Mouse (Mus musculus) liver, embryonic 15.5 days (tissue): Measurements from ENCODE around the gene Trabd2b. TPM values are rescaled to one million over a fixed set of nuclear protein-coding genes. Genes with fewer than 3 reads are reported as not detected.

ENCODE experiments used
- ATAC-seq: fragments of 200-750 bp; cut with Nextera tagmentation; 2 replicates; pipeline ENCODE4 v1.8.0; 2017; ENCODE audit warnings: moderate number of reproducible peaks, mild to moderate bottlenecking, moderate library complexity; ENCODE audit not compliant: insufficient read depth
- H3K27ac ChIP-seq: fragments of 300-500 bp; sonication (generic); replicated peaks from 2 replicates; pipeline ENCODE4 v1.5.1; 2015; ENCODE audit warnings: mild to moderate bottlenecking, inconsistent platforms
- H3K27me3 ChIP-seq: fragments of 300-500 bp; sonication (generic); 2 replicates; pipeline ENCODE4 v1.6.1; 2015; ENCODE audit warnings: mild to moderate bottlenecking, inconsistent platforms
- H3K36me3 ChIP-seq: fragments of 300-500 bp; sonication (generic); replicated peaks from 2 replicates; pipeline ENCODE4 v1.6.1; 2015; ENCODE audit warnings: moderate library complexity, mild to moderate bottlenecking, inconsistent platforms
- H3K4me1 ChIP-seq: fragments of 300-500 bp; sonication (generic); replicated peaks from 2 replicates; pipeline ENCODE4 v1.6.1; 2015; ENCODE audit warnings: inconsistent platforms
- H3K4me2 ChIP-seq: fragments of 300-500 bp; sonication (generic); 2 replicates; pipeline ENCODE4 v1.6.1; 2015; ENCODE audit warnings: moderate library complexity, mild to moderate bottlenecking, inconsistent platforms
- H3K4me3 ChIP-seq: fragments of 300-500 bp; sonication (generic); replicated peaks from 2 replicates; pipeline ENCODE4 v1.5.1; 2015; ENCODE audit warnings: mild to moderate bottlenecking, inconsistent platforms
- H3K9ac ChIP-seq: fragments of 300-500 bp; sonication (generic); 2 replicates; pipeline ENCODE4 v1.6.1; 2015; ENCODE audit warnings: moderate library complexity, mild to moderate bottlenecking, inconsistent platforms
- H3K9me3 ChIP-seq: fragments of 300-500 bp; sonication (generic); replicated peaks from 2 replicates; pipeline ENCODE4 v1.6.1; 2016; ENCODE audit warnings: inconsistent platforms
- WGBS: fragments of 180-500 bp; shearing (Covaris S2); methylation state at CpG from one replicate; pipeline ENCODE4 v1.1.7; 2015; ENCODE audit warnings: mixed read lengths; ENCODE audit not compliant: insufficient replicate concordance; 5-methylcytosine and 5-hydroxymethylcytosine counted together
- polyA plus RNA-seq: library from polyadenylated mRNA; unstranded; fragments of >200 nt; fragmentation: Nextera tagmentation; extraction: Ambion mirVana; gene quantifications from 2 replicates; pipeline ENCODE4 v1.2.1, GENCODE M21; 2015

Gene Trabd2b
- 0.08 and 0.16 TPM in 2 replicates for polyA plus RNA-seq

GRCm38 (mm10) chr4:114406355-114407101 is at the start of gene Trabd2b:
Trabd2b (plus strand) TSS chr4:114406724.
- Histone ChIP-seq H3K4me1 (peaks cover 6% of the 10 kb centered on the region; the same call in 1 of the 2 replicates), H3K27ac (no peak within 1 kb of the TSS), H3K9ac (no peak within 1 kb of the TSS), H3K36me3 (no peaks in the 10 kb centered on the region), H3K4me3 (peak within 1 kb of the TSS; percentile 52), H3K4me2 (peak within 1 kb of the TSS; percentile 71), H3K9me3 (no peaks in the 10 kb centered on the region), H3K27me3 (peaks cover 68% of the 10 kb centered on the region)
- under 1% methylated on average over 61 of the region's 61 CpGs for WGBS
- peak; percentile 15; the same call in 1 of the 2 replicates for ATAC-seq

GRCm38 (mm10) chr4:114357420-114357819 is 49.1 kb upstream of the Trabd2b start:
- ATAC-seq: no peak

GRCm38 (mm10) chr4:114358874-114359273 is 47.6 kb upstream of the Trabd2b start:
- WGBS: 25% methylated on average over 2 of the region's 2 CpGs
- Histone ChIP-seq H3K4me2 (no peak overlapping the region), H3K9me3 (no peaks in the 10 kb centered on the region), H3K27me3 (no peaks in the 10 kb centered on the region), H3K9ac (no peak overlapping the region), H3K27ac (no peak overlapping the region), H3K4me1 (no peaks in the 10 kb centered on the region), H3K36me3 (no peaks in the 10 kb centered on the region), H3K4me3 (no peak overlapping the region)
- no peak for ATAC-seq

More at GRCm38 (mm10) chr4:114357420-114357819, 49.1 kb upstream of the Trabd2b start:
- H3K9me3 ChIP-seq: no peaks in the 10 kb centered on the region
- H3K4me3 ChIP-seq: no peak overlapping the region
- no peak overlapping the region for H3K4me2 ChIP-seq
- H3K27me3 ChIP-seq: no peaks in the 10 kb centered on the region
- H3K36me3 ChIP-seq: no peaks in the 10 kb centered on the region
- H3K9ac ChIP-seq: no peak overlapping the region
- no peak overlapping the region for H3K27ac ChIP-seq
- WGBS: 14% methylated on average over 4 of the region's 4 CpGs
- H3K4me1 ChIP-seq: no peaks in the 10 kb centered on the region

- Histone ChIP-seq H3K4me2 (no peak overlapping the region), H3K36me3 (no peaks in the 10 kb centered on the region), H3K4me1 (no peaks in the 10 kb centered on the region), H3K9me3 (no peaks in the 10 kb centered on the region), H3K4me3 (no peak overlapping the region), H3K27me3 (no peaks in the 10 kb centered on the region), H3K27ac (no peak overlapping the region), H3K9ac (no peak overlapping the region)
- 52% methylated on average over 1 of the region's 1 CpGs for WGBS
- no peak for ATAC-seq
Observed at GRCm38 (mm10) chr4:114359818-114360217, 46.7 kb upstream of the Trabd2b start.

- Histone ChIP-seq H3K27ac (no peak overlapping the region), H3K9ac (no peak overlapping the region), H3K27me3 (no peaks in the 10 kb centered on the region), H3K4me2 (no peak overlapping the region), H3K4me3 (no peak overlapping the region), H3K36me3 (no peaks in the 10 kb centered on the region), H3K4me1 (no peaks in the 10 kb centered on the region), H3K9me3 (no peaks in the 10 kb centered on the region)
- 58% methylated on average over 2 of the region's 2 CpGs for WGBS
- ATAC-seq: no peak
Observed at GRCm38 (mm10) chr4:114361336-114361735, 45.2 kb upstream of the Trabd2b start.

GRCm38 (mm10) chr4:114365000-114365399 is 41.5 kb upstream of the Trabd2b start:
- H3K27me3 ChIP-seq: no peaks in the 10 kb centered on the region
- no peak overlapping the region for H3K9ac ChIP-seq
- H3K4me1 ChIP-seq: no peaks in the 10 kb centered on the region
- H3K36me3 ChIP-seq: no peaks in the 10 kb centered on the region
- H3K27ac ChIP-seq: no peak overlapping the region
- no peak overlapping the region for H3K4me3 ChIP-seq
- H3K4me2 ChIP-seq: no peak overlapping the region
- 48% methylated on average over 4 of the region's 4 CpGs for WGBS
- no peak for ATAC-seq
- no peaks in the 10 kb centered on the region for H3K9me3 ChIP-seq

GRCm38 (mm10) chr4:114365595-114365994 is 40.9 kb upstream of the Trabd2b start:
- Histone ChIP-seq H3K27me3 (no peaks in the 10 kb centered on the region), H3K9ac (no peak overlapping the region), H3K4me3 (no peak overlapping the region), H3K4me2 (no peak overlapping the region), H3K27ac (no peak overlapping the region), H3K4me1 (no peaks in the 10 kb centered on the region), H3K9me3 (no peaks in the 10 kb centered on the region), H3K36me3 (no peaks in the 10 kb centered on the region)
- no peak for ATAC-seq

- no peaks in the 10 kb centered on the region for H3K9me3 ChIP-seq
- no peak for ATAC-seq
- no peak overlapping the region for H3K27ac ChIP-seq
- H3K27me3 ChIP-seq: no peaks in the 10 kb centered on the region
- H3K4me1 ChIP-seq: no peaks in the 10 kb centered on the region
- WGBS: 56% methylated on average over 2 of the region's 2 CpGs
- no peak overlapping the region for H3K4me2 ChIP-seq
- no peak overlapping the region for H3K4me3 ChIP-seq
- H3K9ac ChIP-seq: no peak overlapping the region
- H3K36me3 ChIP-seq: no peaks in the 10 kb centered on the region
Observed at GRCm38 (mm10) chr4:114367005-114367404, 39.5 kb upstream of the Trabd2b start.

GRCm38 (mm10) chr4:114367840-114368239 is 38.7 kb upstream of the Trabd2b start:
- H3K4me1 ChIP-seq: no peaks in the 10 kb centered on the region
- H3K36me3 ChIP-seq: no peaks in the 10 kb centered on the region
- 48% methylated on average over 7 of the region's 7 CpGs for WGBS
- no peak overlapping the region for H3K9ac ChIP-seq
- H3K27me3 ChIP-seq: no peaks in the 10 kb centered on the region
- H3K9me3 ChIP-seq: no peaks in the 10 kb centered on the region
- ATAC-seq: no peak
- no peak overlapping the region for H3K27ac ChIP-seq
- H3K4me2 ChIP-seq: no peak overlapping the region
- no peak overlapping the region for H3K4me3 ChIP-seq

- H3K36me3 ChIP-seq: no peaks in the 10 kb centered on the region
- H3K9ac ChIP-seq: no peak overlapping the region
- H3K4me3 ChIP-seq: no peak overlapping the region
- no peaks in the 10 kb centered on the region for H3K4me1 ChIP-seq
- no peak for ATAC-seq
- H3K27ac ChIP-seq: no peak overlapping the region
- no peaks in the 10 kb centered on the region for H3K27me3 ChIP-seq
- no peak overlapping the region for H3K4me2 ChIP-seq
- no peaks in the 10 kb centered on the region for H3K9me3 ChIP-seq
- 58% methylated on average over 2 of the region's 2 CpGs for WGBS
Observed at GRCm38 (mm10) chr4:114369591-114369990, 36.9 kb upstream of the Trabd2b start.

GRCm38 (mm10) chr4:114370935-114371715 is 35.4 kb upstream of the Trabd2b start:
- H3K27ac ChIP-seq: no peak overlapping the region
- no peak overlapping the region for H3K4me2 ChIP-seq
- no peaks in the 10 kb centered on the region for H3K27me3 ChIP-seq
- no peak overlapping the region for H3K4me3 ChIP-seq
- no peak overlapping the region for H3K9ac ChIP-seq
- ATAC-seq: no peak
- H3K4me1 ChIP-seq: no peaks in the 10 kb centered on the region
- no peaks in the 10 kb centered on the region for H3K36me3 ChIP-seq
- no peaks in the 10 kb centered on the region for H3K9me3 ChIP-seq
